Mouse (Mus musculus) MEL (cell line): ENCODE data around the gene Ak1. TPM values are rescaled to one million over a fixed set of nuclear protein-coding genes. Genes with fewer than 3 reads are reported as not detected.

Source experiments
- DNase-seq: peaks from one replicate; pipeline ENCODE4 v3.0.0; 2011; ENCODE audit warnings: low read depth, low spot score
- H3K27ac ChIP-seq: 2 replicates; pipeline ENCODE4 v1.5.1; 2012; ENCODE audit warnings: low read depth, mild to moderate bottlenecking, control low read depth, low read length, moderate library complexity; ENCODE audit not compliant: control insufficient read depth
- H3K27me3 ChIP-seq, 2 experiments: fragments of 150-350 bp in 1 of 2; sonication (generic) in 1 of 2; 2 replicates each; pipeline ENCODE4 v1.6.1; 2012; ENCODE audit warnings: low read length in 2 of 2, mild to moderate bottlenecking in 2 of 2, improper control_type of control experiment in 1 of 2, moderate library complexity in 1 of 2; ENCODE audit not compliant: insufficient read depth in 2 of 2, control insufficient read depth in 1 of 2
- H3K36me3 ChIP-seq, 2 experiments: 2 replicates each; pipeline ENCODE4 v1.6.1; 2012 to 2014; ENCODE audit warnings: low read length in 2 of 2, improper control_type of control experiment in 1 of 2, inconsistent platforms in 1 of 2, mild to moderate bottlenecking in 1 of 2; ENCODE audit not compliant: insufficient read depth in 2 of 2, control insufficient read depth in 1 of 2
- H3K4me1 ChIP-seq, 2 experiments: fragments of 150-350 bp in 1 of 2; sonication (generic) in 1 of 2; 2 replicates each; pipeline ENCODE4 v1.6.1; 2012; ENCODE audit warnings: low read length in 2 of 2, improper control_type of control experiment in 1 of 2, mild to moderate bottlenecking in 1 of 2; ENCODE audit not compliant: insufficient read depth in 2 of 2, control insufficient read depth in 1 of 2
- H3K4me3 ChIP-seq, 2 experiments: fragments of 150-350 bp in 1 of 2; sonication (generic) in 1 of 2; 2 replicates each; pipeline ENCODE4 v1.5.1; 2012; ENCODE audit warnings: low read depth in 2 of 2, low read length in 2 of 2, mild to moderate bottlenecking in 2 of 2, moderate library complexity in 2 of 2, control low read depth in 1 of 2, improper control_type of control experiment in 1 of 2; ENCODE audit not compliant: control insufficient read depth in 1 of 2, insufficient read depth in 1 of 2
- H3K79me2 ChIP-seq: 2 replicates; pipeline ENCODE4 v1.6.1; 2012; ENCODE audit warnings: mild to moderate bottlenecking, low read length, moderate library complexity; ENCODE audit not compliant: control insufficient read depth, poor library complexity, insufficient read depth
- H3K9ac ChIP-seq: 2 replicates; pipeline ENCODE4 v1.6.1; 2012; ENCODE audit warnings: low read depth, mild to moderate bottlenecking, control low read depth, low read length, moderate library complexity; ENCODE audit not compliant: control insufficient read depth, poor library complexity, severe bottlenecking
- H3K9me3 ChIP-seq: fragments of 150-350 bp; sonication (generic); replicated peaks from 2 replicates; pipeline ENCODE4 v1.6.1; 2012; ENCODE audit warnings: mild to moderate bottlenecking, low read length, improper control_type of control experiment, moderate library complexity; ENCODE audit not compliant: insufficient read depth
- CHD1 ChIP-seq: IDR thresholded peaks from 2 replicates; pipeline ENCODE4 v1.6.1; 2012; ENCODE audit warnings: low read depth, mild to moderate bottlenecking, inconsistent platforms, low read length, improper control_type of control experiment
- CHD2 ChIP-seq: IDR thresholded peaks from 2 replicates; pipeline ENCODE4 v1.6.1; 2011; ENCODE audit warnings: low read length, improper control_type of control experiment
- ELF1 ChIP-seq: IDR thresholded peaks from 2 replicates; pipeline ENCODE4 v1.6.1; 2014; ENCODE audit warnings: low read depth, mild to moderate bottlenecking, inconsistent platforms, low read length, improper control_type of control experiment, moderate library complexity
- GATA1 ChIP-seq: IDR thresholded peaks from 2 replicates; pipeline ENCODE4 v1.6.1; 2011; ENCODE audit warnings: low read depth, low read length, improper control_type of control experiment
- HCFC1 ChIP-seq: IDR thresholded peaks from 2 replicates; pipeline ENCODE4 v1.6.1; 2012; ENCODE audit warnings: low read depth, mild to moderate bottlenecking, inconsistent platforms, low read length, improper control_type of control experiment, moderate library complexity
- MAFK ChIP-seq: IDR thresholded peaks from 2 replicates; pipeline ENCODE4 v1.6.1; 2011; ENCODE audit warnings: low read depth, mild to moderate bottlenecking, low read length, improper control_type of control experiment, borderline replicate concordance
- MAX ChIP-seq: IDR thresholded peaks from 2 replicates; pipeline ENCODE4 v1.6.1; 2011; ENCODE audit warnings: low read length, improper control_type of control experiment
- MAZ ChIP-seq: IDR thresholded peaks from 2 replicates; pipeline ENCODE4 v1.6.1; 2012; ENCODE audit warnings: low read depth, mild to moderate bottlenecking, inconsistent platforms, low read length, improper control_type of control experiment
- MEF2A ChIP-seq: IDR thresholded peaks from 2 replicates; pipeline ENCODE4 v1.6.1; 2014; ENCODE audit warnings: low read depth, mild to moderate bottlenecking, inconsistent platforms, low read length, improper control_type of control experiment; ENCODE audit not compliant: poor library complexity, insufficient replicate concordance, severe bottlenecking; ENCODE audit errors: extremely low read depth
- NELFE ChIP-seq: IDR thresholded peaks from 2 replicates; pipeline ENCODE4 v1.6.1; 2011; ENCODE audit warnings: low read depth, low read length, improper control_type of control experiment
- POLR2A ChIP-seq, 2 experiments: IDR thresholded peaks; 2 replicates each; pipeline ENCODE4 v1.6.1; 2011 to 2012; ENCODE audit warnings: low read length in 2 of 2, mild to moderate bottlenecking in 2 of 2, control low read depth in 1 of 2, improper control_type of control experiment in 1 of 2, low read depth in 1 of 2, moderate library complexity in 1 of 2; ENCODE audit not compliant: control insufficient read depth in 1 of 2, insufficient read depth in 1 of 2, poor library complexity in 1 of 2
- POLR2AphosphoS5 ChIP-seq: IDR thresholded peaks from 2 replicates; pipeline ENCODE4 v1.6.1; 2012; ENCODE audit warnings: low read depth, borderline replicate concordance, mild to moderate bottlenecking, inconsistent platforms, low read length, moderate library complexity, mixed read lengths
- RCOR1 ChIP-seq: IDR thresholded peaks from 2 replicates; pipeline ENCODE4 v1.6.1; 2012; ENCODE audit warnings: low read depth, mild to moderate bottlenecking, inconsistent platforms, low read length, improper control_type of control experiment
- SMC3 ChIP-seq: IDR thresholded peaks from 2 replicates; pipeline ENCODE4 v1.6.1; 2011; ENCODE audit warnings: low read depth, low read length, improper control_type of control experiment
- TBP ChIP-seq: IDR thresholded peaks from 2 replicates; pipeline ENCODE4 v1.8.0; 2011; ENCODE audit warnings: low read depth, low read length, improper control_type of control experiment
- TCF12 ChIP-seq: IDR thresholded peaks from 2 replicates; pipeline ENCODE4 v1.6.1; 2014; ENCODE audit warnings: low read depth, mild to moderate bottlenecking, inconsistent platforms, low read length, improper control_type of control experiment, moderate library complexity
- UBTF ChIP-seq: IDR thresholded peaks from 2 replicates; pipeline ENCODE4 v1.6.1; 2012; ENCODE audit warnings: low read depth, mild to moderate bottlenecking, inconsistent platforms, low read length, improper control_type of control experiment, moderate library complexity, borderline replicate concordance; ENCODE audit not compliant: insufficient read depth
- USF1 ChIP-seq: IDR thresholded peaks from 2 replicates; pipeline ENCODE4 v1.6.1; 2014; ENCODE audit warnings: low read depth, mild to moderate bottlenecking, inconsistent platforms, low read length, improper control_type of control experiment, moderate library complexity
- USF2 ChIP-seq, 2 experiments: IDR thresholded peaks; 2 replicates each; pipeline ENCODE4 v1.6.1; 2011 to 2012; ENCODE audit warnings: improper control_type of control experiment in 2 of 2, low read length in 2 of 2, borderline replicate concordance in 1 of 2, inconsistent platforms in 1 of 2, low read depth in 1 of 2, mild to moderate bottlenecking in 1 of 2; ENCODE audit not compliant: insufficient read depth in 1 of 2
- ZMIZ1 ChIP-seq: IDR thresholded peaks from 2 replicates; pipeline ENCODE4 v1.6.1; 2012; ENCODE audit warnings: low read depth, mild to moderate bottlenecking, inconsistent platforms, low read length, improper control_type of control experiment, moderate library complexity
- ZNF384 ChIP-seq: IDR thresholded peaks from 2 replicates; pipeline ENCODE4 v1.6.1; 2012; ENCODE audit warnings: low read depth, mild to moderate bottlenecking, inconsistent platforms, low read length, improper control_type of control experiment
- polyA plus RNA-seq, 2 experiments: library from polyadenylated mRNA; stranded (reverse) in 1 of 2; unstranded in 1 of 2; fragments of >175 nt in 1 of 2; fragments of >200 nt in 1 of 2; gene quantifications; 2 replicates each; pipeline versions ENCODE4 v1.2.1 to v1.2.4; 2012; ENCODE audit warnings: low replicate concordance in 2 of 2, low read depth in 1 of 2; ENCODE audit not compliant: insufficient read length in 2 of 2, insufficient read depth in 1 of 2, missing spikeins in 1 of 2
- total RNA-seq: library from RNA; depleted of rRNA; stranded (reverse); fragments of 300-350 nt; gene quantifications from 2 replicates; pipeline ENCODE4 v1.2.3, GENCODE M21; 2012

The Ak1 gene
- total and polyA plus RNA-seq, 3 experiments, result 0.12 to 0.13 TPM; not detected in 1

- Histone ChIP-seq H3K79me2 (no peaks in the 10 kb centered on the region), H3K27ac (no peak overlapping the region), H3K9me3 (no peaks in the 10 kb centered on the region), H3K9ac (no peak overlapping the region), H3K4me1 (peaks cover 20 to 30% of the 10 kb centered on the region in 2 experiments), H3K27me3 (no peaks in the 10 kb centered on the region), H3K36me3 (peaks cover 0 to 15% of the 10 kb centered on the region in 2 experiments; a peak in 2 of 4 replicates), H3K4me3 (no peak overlapping the region)
- no peak for DNase-seq
- TF ChIP-seq UBTF (no peak), MAX (no peak), MAZ (no peak), USF1 (no peak), NELFE (no peak), HCFC1 (no peak), CHD2 (no peak), ELF1 (no peak), ZMIZ1 (no peak), GATA1 (no peak), MAFK (no peak), POLR2A (IDR thresholded peaks at IDR 0.05; ENCODE audit: control insufficient read depth in 1 of 2, insufficient read depth in 1 of 2, low read depth in 1 of 2, low read length in 2 of 2, poor library complexity in 1 of 2) (no peak), POLR2AphosphoS5 (no peak), SMC3 (no peak)
Measured at GRCm38 (mm10) chr2:32662291-32662690, 40.7 kb downstream of the Ak1 start.

DNA sequence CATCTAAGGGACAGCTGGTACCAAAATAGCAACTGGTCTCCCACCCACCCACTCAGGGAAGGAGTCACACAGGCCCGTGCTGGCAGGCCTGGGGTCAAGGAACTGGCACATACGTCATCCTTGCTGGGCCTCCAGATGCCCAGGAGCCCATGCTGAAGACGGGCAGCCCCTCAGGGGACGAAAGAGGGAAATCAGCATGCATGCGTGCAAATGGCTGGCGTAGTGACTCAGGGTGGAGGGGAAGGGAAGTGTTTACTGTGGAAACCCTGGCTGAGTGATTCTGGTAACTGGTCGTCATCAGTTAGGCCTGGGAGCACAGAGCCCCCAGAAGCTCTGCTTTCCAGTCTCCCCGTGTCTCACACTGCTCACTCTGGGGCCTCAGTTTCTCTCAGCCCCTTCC lies 43.8 kb downstream of the Ak1 start:
- TF ChIP-seq TBP, result no peak
- Histone ChIP-seq H3K27me3 (no peaks in the 10 kb centered on the region), H3K79me2 (no peaks in the 10 kb centered on the region), H3K36me3 (no peaks in the 10 kb centered on the region; a peak in 1 of 4 replicates), H3K4me3 (no peak overlapping the region), H3K27ac (no peak overlapping the region), H3K9ac (no peak overlapping the region), H3K9me3 (no peaks in the 10 kb centered on the region), H3K4me1 (peaks cover 2 to 15% of the 10 kb centered on the region in 2 experiments; a peak in 2 of 4 replicates)
- no peak for DNase-seq

DNA sequence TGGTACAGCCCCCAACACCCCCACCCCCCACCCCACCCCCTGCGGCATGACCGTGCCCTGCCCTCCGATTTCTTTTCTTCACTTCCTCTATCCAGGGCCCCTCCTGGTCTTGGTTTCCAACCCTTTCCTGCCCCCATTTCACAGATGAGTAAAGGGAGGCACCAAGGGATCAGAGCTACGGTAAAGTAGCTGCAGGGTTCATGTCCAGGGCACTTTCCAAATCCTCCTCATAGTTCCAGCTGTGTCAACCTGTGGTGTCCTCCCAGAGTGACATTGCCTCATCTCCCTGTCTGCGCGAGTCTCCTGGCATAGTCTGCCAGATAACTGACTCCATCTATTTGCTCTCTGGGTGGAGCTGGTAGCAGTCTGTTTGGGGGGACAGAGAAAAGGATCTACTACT lies 44.3 kb downstream of the Ak1 start:
- no peak for DNase-seq
- Histone ChIP-seq H3K9ac (no peak overlapping the region), H3K4me1 (peaks cover 0 to 11% of the 10 kb centered on the region in 2 experiments; a peak in 2 of 4 replicates), H3K4me3 (no peak overlapping the region), H3K79me2 (no peaks in the 10 kb centered on the region), H3K9me3 (no peaks in the 10 kb centered on the region), H3K27ac (no peak overlapping the region), H3K36me3 (no peaks in the 10 kb centered on the region), H3K27me3 (no peaks in the 10 kb centered on the region)
- TF ChIP-seq CHD1, result no peak
- no peak for TF ChIP-seq POLR2AphosphoS5
- TF ChIP-seq UBTF, result no peak
- TF ChIP-seq TBP, result no peak
- no peak for TF ChIP-seq USF2 (IDR thresholded peaks at IDR 0.05; ENCODE audit: borderline replicate concordance in 1 of 2, insufficient read depth in 1 of 2, low read depth in 1 of 2, low read length in 2 of 2)
- TF ChIP-seq ZNF384, result no peak
- TF ChIP-seq MEF2A, result no peak
- no peak for TF ChIP-seq POLR2A (IDR thresholded peaks at IDR 0.05; ENCODE audit: control insufficient read depth in 1 of 2, insufficient read depth in 1 of 2, low read depth in 1 of 2, low read length in 2 of 2, poor library complexity in 1 of 2)
- no peak for TF ChIP-seq RCOR1
- TF ChIP-seq TCF12, result no peak
